Mouse (Mus musculus): ENCODE results near the gene Dpf2. TPM values are rescaled to one million over a fixed set of nuclear protein-coding genes. Genes with fewer than 3 reads are reported as not detected.

Gene Dpf2
- total RNA-seq (2021) = 100 to 1,000 TPM; 111 to 119 TPM

DNA sequence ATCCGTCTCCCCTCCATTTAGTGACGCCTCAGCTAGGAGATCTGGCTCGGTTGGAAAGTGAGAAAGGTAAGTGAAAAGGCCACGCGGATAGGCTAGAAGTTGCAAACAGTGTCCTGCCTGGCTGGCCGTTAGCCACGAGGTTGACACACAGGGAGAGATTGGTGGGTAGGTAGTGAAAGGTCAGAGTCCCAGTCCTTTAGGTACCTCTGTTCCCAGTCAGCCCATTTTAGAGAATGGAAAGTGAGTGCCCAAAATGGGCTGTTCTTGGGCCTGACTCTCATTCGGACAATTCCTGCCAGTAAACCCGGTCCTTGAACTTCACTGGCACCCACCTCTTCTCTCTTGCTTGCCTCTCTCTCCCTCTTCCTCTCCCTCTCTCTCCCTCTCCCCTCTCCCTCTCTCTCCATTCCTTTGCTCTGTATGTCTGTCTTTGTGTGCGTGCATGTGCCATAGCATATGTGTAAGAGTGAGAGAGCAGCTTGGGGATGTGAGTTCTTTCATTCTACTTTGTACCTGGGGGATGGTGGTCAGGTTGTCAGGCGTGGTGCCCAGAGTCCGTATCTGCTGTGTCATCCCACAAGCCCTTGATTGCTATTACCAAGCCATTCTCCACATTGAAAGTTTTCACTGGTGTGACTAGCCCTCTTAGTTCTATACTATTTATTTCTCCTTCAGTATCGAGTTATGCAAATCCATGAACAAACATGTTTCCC is at the start of gene Dpf2:
TSS of gene Dpf2 (minus strand) at position 4 of the 713 bp plus-strand sequence.
- no peak for DNase-seq

DNA sequence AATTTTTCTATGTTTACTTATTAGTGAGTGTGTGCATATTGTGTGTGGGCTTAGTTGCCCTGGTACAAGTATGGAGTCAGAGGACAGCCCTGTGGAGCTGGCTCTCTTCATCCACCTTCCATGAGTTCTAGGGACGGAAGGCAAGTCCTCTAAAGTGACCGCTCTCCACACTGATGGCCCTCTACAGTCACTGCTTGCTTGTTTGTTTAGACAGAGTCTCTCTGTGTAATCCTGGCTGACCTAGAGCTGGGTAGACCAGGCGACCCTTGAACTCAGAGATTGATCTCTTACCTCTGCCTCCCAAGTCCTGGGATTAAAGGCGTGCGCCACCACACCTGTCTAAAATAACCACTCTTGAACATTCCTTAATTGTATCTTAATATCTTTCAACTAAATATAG is 44.6 kb upstream of the Dpf2 start:
- DNase-seq = no peak

- peak; percentile 92 for DNase-seq
These were observed 43.9 kb upstream of the Dpf2 start for GRCm38 (mm10) chr19:5956685-5957084.

- peak; percentile 57 for DNase-seq
These were observed 43.2 kb upstream of the Dpf2 start for GRCm38 (mm10) chr19:5955704-5956670.

DNA sequence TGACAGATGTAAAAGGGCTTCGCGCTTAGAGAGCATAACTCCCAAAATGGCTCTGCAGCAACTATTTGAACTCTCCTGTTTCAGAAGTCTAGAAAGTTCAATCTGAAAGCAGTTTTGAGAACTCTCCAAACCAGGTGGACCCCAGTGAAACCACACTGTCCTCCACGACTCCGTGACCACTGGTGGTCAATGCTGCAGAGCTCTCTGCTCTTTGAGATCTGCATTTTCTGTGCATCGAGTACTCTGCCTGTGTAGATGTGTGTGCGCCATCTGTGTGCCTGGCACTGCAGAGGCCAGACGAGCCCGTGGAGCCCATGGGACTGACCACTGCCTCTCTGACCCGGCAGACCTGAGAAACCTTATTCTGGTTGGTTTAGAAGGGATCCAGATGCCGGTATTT is 42.1 kb upstream of the Dpf2 start:
- no peak for DNase-seq

GRCm38 (mm10) chr19:5954031-5954710 is 41.4 kb upstream of the Dpf2 start:
- no peak for DNase-seq

DNA sequence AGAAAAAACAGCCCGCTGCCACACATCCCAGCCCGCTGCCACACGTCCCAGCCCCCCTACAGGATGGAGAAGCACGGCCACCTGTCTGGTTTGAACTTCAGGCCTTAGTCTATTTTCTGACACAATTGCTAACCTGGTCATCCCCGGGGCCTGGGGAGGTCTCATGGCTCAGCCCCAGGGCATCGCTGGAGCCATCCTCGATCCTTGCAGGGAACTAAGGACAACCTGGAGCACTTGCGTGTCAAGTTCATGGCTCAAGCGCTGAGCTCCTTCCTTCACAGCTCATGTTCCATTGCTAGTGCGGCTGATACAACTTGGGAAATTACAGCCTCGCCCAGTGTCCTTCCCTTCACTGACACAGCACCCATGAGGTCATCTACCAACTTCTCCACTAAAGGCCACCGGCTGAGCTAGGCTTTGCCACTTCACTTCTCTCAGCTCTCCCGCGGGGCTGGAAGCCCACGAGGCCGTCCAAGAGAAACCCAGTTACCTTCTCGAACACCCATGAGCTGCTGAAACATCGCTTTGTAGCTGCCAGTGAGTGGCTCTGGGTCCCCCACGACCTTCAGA is 40.5 kb upstream of the Dpf2 start:
- no peak for DNase-seq

DNA sequence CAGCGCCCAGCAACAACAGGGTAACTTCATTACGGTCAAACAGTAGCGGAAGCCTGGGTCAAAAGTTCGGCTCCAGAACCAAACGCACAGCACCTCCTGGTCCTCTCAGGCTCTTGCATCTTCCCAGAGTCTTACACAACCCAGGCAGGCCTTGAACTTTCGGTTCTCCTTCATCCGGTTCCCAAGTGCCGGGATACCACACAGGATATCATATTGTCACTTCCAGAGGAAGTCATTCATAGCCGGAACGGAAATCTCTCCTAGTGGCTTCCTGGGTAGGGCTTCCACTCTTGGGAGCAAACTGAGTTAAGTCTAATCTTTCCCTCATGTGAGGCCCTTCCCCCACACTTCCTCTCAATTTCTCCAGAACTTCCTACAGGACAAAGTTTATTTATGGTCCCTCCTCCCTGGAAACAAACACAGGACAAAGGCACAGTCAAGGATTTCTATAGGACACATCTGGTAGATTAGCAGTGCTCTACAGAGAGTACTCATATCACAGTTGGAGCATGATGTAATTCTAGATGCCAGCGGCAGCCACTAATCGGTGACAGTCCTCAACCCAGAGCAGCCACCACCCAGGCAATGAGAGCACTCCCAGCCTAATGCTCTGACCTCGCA is 39.4 kb upstream of the Dpf2 start:
- DNase-seq = peak; percentile 70

- DNase-seq = no peak
These were observed 38.8 kb upstream of the Dpf2 start for GRCm38 (mm10) chr19:5951631-5952030.

DNA sequence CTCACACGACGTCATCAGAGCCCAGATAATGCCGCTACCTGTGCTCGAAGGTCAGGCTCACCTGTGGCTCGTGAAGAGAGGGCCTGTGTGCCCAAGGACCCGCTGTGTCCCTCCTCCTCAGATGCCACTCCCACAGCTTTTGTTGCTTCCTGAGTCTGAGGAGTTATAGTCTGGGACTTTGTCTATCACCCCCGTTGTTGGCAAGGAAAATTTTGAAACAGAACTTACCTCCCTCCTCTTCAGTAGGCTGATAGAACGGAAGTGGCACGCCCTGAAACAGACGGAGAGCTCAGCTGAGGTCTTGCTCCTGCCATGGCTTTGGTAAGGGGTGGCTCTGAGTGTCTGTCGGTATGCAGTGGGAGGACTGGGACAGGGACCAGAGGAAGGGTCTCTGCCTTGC is 37.4 kb upstream of the Dpf2 start:
- no peak for DNase-seq

- DNase-seq = peak; percentile 61
These were observed 33.1 kb upstream of the Dpf2 start for GRCm38 (mm10) chr19:5945891-5946290.

DNA sequence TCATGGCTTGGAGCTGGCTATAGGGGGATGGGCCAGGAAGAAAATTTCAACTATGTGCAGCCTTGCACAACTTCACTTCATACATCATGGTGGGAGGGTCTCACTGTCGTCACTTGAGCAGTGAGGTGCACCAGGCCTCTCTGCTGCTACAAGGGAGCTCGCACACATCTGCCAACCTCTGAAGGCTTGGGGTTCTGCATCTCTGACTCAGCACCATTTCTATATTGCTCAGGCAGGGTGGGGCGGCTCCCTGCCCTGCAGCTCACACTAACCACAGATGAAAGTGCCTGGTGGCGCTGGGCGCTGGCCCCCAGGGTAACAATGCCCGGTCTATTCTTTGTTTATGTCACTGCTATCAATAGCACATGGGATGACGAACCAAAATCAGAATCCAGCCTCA is 32.2 kb upstream of the Dpf2 start:
- DNase-seq = peak; percentile 55

- peak; percentile 37 for DNase-seq
These were observed 31.3 kb upstream of the Dpf2 start for GRCm38 (mm10) chr19:5944145-5944544.

GRCm38 (mm10) chr19:5943404-5943803 is 30.6 kb upstream of the Dpf2 start:
- no peak for DNase-seq

DNA sequence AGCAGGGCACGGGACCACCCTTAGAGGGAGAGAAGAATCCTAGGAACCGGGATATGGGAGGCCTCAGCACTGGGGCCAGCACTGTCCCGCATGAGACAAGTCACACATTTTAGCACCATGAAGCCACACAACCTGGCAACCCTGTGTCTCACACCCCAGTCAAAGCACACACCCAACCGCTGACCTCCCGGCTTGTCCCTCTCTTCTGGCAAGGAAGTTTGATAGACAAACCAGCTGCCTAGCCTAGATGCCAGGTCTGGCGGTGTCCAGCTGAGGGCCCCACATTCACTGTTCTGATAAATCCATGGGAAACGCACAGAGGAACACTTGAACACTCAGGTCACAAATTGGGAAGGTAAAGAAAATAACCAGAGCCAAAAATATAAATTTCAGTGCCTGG is 29.8 kb upstream of the Dpf2 start:
- DNase-seq = no peak

- no peak for DNase-seq
These were observed 27.8 kb upstream of the Dpf2 start for GRCm38 (mm10) chr19:5940656-5941055.

GRCm38 (mm10) chr19:5940173-5940572 is 27.4 kb upstream of the Dpf2 start:
- peak; percentile 85 for DNase-seq

DNA sequence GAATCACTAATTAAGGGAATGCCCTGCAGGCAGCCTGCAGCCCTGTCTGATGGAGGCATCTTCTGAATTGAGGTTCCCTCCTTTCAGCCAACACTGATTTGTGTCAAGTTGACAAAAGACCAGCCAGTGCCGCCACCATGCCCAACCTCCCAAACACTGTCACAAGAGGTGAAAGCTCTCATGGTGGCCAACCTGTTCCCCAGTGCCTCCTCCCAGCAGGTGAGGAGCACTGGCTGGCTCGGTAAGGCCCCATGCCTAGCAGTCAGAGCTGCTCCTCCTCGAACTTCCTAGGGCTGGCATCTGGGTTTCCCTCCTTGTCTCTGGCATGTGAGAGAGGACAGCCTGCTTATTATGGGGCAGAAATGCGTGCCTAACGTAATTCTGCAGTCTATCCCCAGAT is 26.9 kb upstream of the Dpf2 start:
- no peak for DNase-seq

GRCm38 (mm10) chr19:5938516-5938915 is 25.7 kb upstream of the Dpf2 start:
- DNase-seq = no peak

DNA sequence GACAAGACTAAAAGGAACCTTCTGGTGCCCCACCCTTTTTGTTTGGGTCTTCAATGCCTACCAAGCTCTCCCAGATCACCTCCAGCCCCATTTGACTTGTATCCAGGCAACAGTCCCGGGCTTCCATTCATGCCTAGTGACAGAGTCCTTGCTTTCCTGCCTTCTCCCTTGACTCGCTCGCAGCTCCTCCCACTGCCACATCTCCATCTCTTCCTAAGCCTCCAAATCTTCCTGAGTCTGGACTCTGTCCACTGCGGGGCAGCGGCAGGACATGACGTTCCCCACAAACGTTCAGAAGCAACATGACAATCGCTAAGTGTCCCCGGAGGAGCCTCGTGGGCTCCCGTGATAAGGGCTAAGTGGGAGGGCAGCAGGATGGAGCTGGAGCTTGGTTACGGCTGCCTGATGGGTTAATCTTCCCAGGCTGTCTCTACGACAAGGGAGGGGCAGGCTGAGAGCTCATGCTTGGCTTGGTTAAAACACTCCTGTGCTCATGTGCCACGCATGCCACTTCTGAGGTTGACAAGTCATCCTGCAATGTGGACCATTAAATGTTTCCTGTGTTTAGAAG is 25.1 kb upstream of the Dpf2 start:
- peak; percentile 39 for DNase-seq

- DNase-seq = no peak
These were observed 24.5 kb upstream of the Dpf2 start for GRCm38 (mm10) chr19:5937095-5937835.

Data from heart, postnatal 4 days (tissue).